Mouse (Mus musculus): ENCODE results near the gene Slc9a4.
"Not testable (repeated sequence)": the region's sequence is repeated elsewhere in the genome, so short reads cannot be mapped to it uniquely, and the experiment has no call there.

Slc9a4 gene

DNA sequence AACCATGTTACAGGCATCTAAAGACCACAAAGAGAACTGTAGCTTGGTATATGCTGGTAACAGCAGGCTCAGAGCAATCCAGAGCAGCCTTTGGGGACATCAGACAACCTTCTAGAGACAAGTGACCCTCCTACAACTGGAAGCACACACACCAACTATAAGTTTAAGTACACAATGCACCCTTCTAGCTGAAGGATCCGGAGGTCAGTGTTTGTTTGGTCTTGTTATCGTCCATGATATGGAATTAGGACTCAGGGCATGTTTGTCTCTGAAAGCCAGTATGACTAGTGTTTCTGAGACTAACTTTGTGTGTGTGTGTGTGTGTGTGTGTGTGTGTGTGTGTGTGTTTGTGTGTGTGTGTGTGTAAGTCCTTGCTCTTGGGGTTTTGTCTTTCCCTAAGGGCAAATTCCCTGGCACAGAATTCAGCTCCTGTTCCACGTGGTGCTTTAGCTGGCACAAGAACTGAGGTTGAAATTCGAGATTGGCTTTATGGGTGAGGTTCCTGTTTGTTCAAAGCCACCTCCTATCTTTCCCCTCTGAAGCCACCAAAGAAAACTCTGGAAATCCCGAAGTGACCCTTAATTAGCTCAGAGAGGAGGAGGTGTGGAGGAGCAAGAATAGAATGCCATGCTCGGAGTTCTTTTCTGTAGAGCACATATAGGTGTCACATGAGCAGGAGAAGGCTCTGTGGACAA is 71.1 kb downstream of the Slc9a4 start:
- no peak for DNase-seq (ENCODE audit: low read depth, low spot score)

GRCm38 (mm10) chr1:40657035-40657434 is 77.2 kb downstream of the Slc9a4 start:
- no peak for DNase-seq (ENCODE audit: low read depth, low spot score)

DNA sequence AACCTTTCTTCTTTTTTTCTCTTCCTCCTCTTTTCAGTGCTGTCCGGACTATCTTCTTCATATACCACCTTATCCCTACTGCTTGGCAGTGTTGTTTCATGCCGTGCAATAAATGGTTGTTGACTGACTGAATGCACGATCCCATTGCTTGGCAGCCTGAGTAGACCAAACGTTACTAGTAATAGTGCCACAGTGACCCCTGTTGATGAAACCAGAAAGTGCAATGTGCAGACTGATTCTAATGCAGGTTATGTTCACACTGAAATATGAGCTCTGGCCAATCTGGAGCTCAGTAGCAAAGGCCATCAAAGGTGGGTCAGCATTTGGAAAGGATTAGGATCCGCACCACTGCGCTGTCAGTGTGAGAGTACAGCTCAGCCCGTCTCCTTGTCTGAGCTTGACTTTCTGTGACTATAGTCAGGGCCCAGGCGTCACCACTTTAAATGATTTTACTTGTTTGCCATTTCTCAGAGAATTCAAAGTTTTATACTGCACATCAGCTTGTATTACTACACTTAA is 78.2 kb downstream of the Slc9a4 start:
- peak; percentile 37 for DNase-seq (ENCODE audit: low read depth, low spot score)

GRCm38 (mm10) chr1:40659017-40659416 is 79.1 kb downstream of the Slc9a4 start:
- no peak for DNase-seq (ENCODE audit: low read depth, low spot score)

DNA sequence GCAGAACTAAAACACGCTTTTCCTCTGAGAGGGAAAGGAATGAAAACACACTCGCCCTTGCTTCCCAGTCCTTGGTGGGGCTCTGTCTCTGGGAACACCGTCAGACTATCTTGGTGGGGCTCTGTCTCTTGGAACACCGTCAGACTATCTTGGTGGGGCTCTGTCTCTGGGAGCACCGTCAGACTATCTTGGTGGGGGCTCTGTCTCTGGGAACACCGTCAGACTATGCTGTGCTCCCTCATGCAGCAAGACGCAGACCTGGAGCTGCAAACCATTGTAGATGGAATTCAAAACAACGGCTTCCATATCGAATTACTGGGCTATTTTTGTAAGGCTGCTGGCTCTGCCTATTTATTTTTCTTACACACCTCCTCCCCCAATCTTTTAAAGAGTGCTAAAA is 79.6 kb downstream of the Slc9a4 start:
- no peak for DNase-seq (ENCODE audit: low read depth, low spot score)

DNA sequence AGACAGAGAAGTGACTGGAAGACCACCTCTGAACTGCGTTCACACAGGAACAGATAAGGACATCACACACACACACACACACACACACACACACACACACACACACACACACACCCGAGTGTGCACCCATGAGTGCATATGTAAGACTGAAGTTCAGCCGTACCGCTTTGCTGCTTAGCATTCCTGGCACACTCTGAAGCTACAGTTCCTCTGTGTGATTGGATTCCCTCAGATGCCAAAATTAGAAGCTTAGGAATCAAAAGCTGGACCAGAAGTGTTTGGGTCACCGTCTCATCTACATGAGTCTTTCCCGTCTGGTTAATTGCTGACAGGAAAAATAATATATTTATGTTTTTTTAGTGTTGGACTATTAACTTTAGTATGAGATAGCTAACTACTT is 81.0 kb downstream of the Slc9a4 start:
- no peak for DNase-seq (ENCODE audit: low read depth, low spot score)

- no peak for DNase-seq (ENCODE audit: low read depth, low spot score)
Observed at GRCm38 (mm10) chr1:40665401-40666370, 85.8 kb downstream of the Slc9a4 start.

GRCm38 (mm10) chr1:40667442-40667841 is 87.6 kb downstream of the Slc9a4 start:
- DNase-seq (ENCODE audit: low read depth, low spot score): not testable (repeated sequence)

DNA sequence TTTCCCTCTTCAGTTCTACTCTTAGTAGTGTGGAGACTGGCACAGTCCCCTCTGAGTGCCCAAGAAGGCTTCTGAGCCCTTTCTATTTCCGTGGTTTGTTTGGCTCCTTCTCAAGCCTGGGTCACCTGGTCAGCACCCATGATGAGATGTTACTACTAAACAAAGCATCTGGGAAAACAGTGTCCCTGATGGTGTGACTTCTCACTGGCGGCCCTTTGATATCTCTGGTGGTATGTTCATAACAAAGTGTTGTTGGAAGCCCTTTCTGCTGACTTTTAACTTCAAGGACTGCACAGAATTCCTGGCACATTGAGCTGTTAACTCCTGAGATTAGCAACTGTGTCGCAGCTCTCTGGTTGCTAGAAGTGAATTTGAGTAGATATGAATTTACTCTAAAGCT is 90.1 kb downstream of the Slc9a4 start:
- no peak for DNase-seq (ENCODE audit: low read depth, low spot score)

DNA sequence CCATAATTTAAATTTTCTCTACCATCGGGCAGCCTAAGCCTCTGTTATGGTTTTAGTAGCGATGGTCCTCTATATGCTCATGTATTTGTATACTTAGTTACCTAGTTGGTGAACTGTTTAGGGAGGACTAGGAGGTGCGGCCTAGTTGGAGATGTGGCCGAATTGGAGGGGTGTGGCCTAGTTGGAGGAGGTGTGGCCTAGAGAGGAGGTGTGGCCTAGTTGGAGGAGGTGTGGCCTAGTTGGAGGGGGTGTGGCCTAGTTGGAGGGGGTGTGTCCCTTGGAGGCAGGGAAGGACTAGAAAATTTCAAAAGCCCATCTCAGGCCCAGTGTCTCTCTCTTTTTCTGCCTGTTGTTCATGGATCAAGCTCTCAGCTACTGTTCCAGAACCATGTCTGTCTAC is 91.6 kb downstream of the Slc9a4 start:
- no peak for DNase-seq (ENCODE audit: low read depth, low spot score)

DNA sequence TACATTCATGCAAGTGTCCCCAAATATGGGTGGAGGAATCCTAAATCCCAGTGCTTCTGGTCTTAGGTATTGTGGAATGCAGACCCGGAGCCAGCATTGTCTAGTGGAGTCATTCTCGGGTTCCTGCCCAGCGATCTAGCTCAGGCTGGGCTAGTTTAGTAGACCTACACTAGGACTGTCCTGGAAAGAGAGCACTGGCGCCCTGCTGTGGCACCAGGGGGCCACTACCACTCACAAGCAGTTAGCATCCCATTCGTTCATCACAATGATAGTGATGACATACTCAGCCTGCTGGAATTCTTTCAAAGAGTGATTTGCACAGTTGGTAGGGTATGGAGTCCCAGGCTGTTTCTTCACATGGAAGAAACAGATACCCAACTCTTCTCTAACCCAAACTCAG is 97.4 kb downstream of the Slc9a4 start:
- no peak for DNase-seq (ENCODE audit: low read depth, low spot score)

Data from CD4-positive helper T cell, adult 2 months (primary cell).